Mouse (Mus musculus): ENCODE results near the gene Ccl6.

DNA sequence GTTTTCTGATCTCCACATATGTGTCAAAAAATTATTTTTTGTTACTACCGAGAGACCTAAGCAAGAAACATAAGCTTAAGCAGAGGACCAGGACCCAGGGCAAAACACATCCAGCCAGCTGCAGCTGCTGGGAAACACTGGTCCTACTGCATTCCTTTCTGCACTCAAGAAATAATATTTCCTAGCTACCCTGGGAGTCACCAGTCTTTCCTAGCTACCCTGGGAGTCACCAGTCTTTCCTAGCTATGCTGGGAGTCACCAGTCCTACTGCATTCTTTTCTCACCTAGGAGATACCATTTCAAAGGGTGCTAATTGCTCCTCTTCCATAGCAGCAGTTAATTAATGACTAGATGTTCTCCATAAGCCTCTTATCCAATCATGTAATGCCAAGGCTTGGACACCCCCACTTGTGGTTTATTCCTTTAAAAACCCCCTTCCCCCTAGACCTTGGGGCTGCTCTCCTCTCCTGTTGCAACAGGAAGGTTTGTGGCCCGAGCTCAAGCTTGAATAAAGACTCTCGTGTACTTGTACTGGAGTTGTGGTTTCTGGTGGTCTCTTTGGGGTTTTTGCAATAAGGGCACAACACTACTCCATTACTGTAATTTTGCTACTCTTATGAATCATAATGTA lies 5.4 kb upstream of the Ccl6 start:
- TF ChIP-seq CTCF (IDR thresholded peaks at IDR 0.05; ENCODE audit: borderline replicate concordance, control insufficient read depth, extremely low read depth, insufficient read depth, low read length, poor library complexity): no peak
- TF ChIP-seq POLR2A (IDR thresholded peaks at IDR 0.05; ENCODE audit: control insufficient read depth, extremely low read depth, insufficient read depth, low read length, poor library complexity): no peak
